Mouse (Mus musculus) heart, adult 9 months (tissue): Measurements from ENCODE around the gene Gm20422.
"Not testable (repeated sequence)": the region's sequence is repeated elsewhere in the genome, so short reads cannot be mapped to it uniquely, and the experiment has no call there.

Source experiments
- DNase-seq, 2 experiments: peaks; one replicate each; pipeline ENCODE4 v3.0.0; 2022; ENCODE audit warnings: low spot score in 2 of 2

Gm20422 gene

DNA sequence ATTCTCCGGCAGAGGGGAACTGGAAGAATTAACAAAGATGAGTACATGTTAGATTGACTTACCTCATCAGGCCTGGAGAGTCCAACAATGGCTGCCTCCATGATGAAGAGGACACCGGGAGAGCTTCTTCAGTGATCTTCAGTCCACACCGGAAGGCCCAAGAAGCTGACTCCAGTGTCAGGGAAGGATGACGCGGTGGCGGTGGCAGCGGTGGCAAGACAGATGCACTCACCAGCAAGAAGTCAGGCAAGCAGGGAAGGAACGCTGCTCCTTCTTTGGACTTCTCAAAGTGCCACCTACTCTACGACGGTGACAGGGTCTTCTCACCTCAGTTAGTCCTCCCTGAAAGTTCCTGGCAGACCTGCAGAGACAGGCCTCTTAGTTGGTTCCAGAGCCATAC is 64.1 kb downstream of the Gm20422 start, which contains the start of gene Zfp869:
TSS of gene Zfp869 (minus strand) at position 101 of the 400 bp plus-strand sequence.
- not testable (repeated sequence) for DNase-seq

DNA sequence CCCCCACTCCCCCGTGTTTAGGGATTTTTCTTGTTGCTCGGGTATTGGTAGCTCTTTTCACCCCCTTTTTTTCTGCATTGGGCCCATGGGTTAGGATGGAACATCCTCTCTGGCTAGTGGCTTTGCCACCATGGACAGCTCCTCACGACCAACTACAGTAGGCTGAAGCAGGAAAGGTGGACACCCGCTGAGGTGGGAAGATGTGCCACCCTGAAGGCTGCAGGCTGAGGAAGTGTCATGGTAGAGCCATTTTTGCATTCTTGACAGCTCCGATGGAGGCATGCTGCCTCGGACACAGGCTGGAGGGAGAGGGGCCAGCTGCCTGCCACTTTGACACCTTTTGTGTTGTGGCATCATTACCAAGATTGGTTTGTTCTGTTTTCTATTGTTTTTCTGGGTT is 72.9 kb downstream of the Gm20422 start:
- no peak for DNase-seq
